Mouse (Mus musculus): ENCODE results near the gene B3gnt2.

GRCm38 (mm10) chr11:22811413-22811812, 49.3 kb downstream of the B3gnt2 start:
- TF ChIP-seq CTCF (IDR thresholded peaks at IDR 0.05; ENCODE audit: low read depth, low read length) (no peak), POLR2A (IDR thresholded peaks at IDR 0.05; ENCODE audit: borderline replicate concordance, low read depth, low read length) (no peak)
